Mouse (Mus musculus) kidney, adult 10 weeks (tissue): Measurements from ENCODE around the gene Uggt2. TPM values are rescaled to one million over a fixed set of nuclear protein-coding genes. Genes with fewer than 3 reads are reported as not detected.

Experiments
- polyA plus RNA-seq: library from polyadenylated mRNA; stranded (reverse); fragments of 350-450 nt; fragmentation: Illumina TruSeq; extraction: RNeasy Lipid Tissue Mini Kit (QIAGEN cat#74804); gene quantifications from one replicate; pipeline ENCODE4 v1.2.3, GENCODE M21; 2014; ENCODE audit warnings: low read depth, low replicate concordance

Uggt2 gene
- 12.0 TPM for polyA plus RNA-seq

DNA sequence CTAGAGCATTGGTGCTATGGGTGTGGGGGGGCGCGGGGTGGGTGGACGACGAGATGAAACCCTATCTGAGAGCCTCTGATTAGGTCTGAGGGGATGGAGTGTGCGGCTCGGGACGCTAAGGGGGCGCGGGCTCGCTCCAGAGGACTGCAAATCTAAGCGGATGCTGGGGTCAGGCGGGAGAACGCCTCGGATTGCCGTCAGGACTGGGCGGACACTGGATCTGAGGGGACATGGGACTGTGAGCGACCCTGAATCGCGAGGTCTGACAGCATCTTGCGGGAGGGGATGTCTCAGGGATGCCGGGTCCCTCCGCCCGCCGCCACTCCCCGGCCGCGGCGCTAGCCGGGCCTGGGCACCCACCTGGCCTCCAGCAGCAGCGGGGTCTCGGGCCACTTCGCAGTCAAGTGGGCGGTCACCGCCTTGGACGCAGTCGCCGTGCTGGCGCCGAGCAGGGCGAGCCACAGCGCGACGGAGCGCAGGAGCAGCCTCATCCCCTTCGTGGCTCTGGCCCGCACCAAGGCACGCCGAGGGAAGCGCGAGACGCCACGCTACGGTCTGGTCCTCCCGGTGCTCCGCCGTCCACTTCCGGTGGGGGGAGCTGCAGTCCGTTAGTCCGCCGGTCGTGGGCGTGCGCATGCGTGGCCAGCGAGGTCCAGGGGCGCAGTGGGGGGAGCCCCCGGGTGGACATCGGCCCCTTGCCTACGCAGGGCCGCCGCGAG lies at the start of gene Uggt2:
Gene Uggt2, minus strand, starts transcription at position 580 of the 719 bp plus-strand sequence.

DNA sequence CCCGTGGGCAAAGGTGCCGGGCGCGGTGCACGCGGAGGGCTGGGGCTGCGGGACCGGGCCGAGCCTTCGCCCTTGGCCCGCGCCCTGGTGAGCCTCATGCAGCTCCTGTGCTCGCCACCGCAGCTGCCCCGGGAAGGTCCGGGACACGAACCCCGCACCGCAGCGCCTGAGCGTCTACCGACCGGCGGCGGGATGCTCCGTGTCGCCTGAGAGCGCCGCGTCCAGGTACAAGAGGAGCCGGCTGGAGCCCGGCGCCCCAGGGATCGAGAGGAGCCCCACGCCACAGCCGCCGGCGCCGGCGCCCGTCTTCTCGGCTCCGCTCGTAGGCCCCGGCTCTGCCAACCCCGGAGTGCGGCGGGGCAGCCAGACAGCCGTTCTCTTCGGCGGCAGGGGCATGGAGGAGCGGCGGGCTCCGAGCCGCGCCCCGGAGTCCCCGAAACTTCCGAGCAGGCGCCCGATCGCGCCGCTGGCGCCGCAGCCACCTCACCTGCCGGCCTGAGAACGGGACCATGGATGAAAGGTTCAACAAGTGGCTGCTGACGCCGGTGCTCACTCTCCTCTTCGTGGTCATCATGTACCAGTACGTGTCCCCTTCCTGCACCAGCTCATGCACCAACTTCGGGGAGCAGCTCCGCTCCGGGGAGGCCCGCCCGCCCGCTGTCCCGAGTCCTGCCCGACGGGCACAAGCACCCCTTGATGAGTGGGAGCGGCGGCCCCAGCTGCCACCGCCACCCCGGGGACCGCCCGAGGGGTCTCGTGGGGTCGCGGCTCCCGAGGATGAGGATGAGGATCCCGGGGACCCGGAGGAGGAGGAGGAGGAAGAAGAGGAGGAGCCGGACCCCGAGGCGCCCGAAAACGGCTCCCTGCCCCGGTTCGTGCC lies 38.9 kb upstream of the Uggt2 start, which contains the start of gene Hs6st3:
Gene Hs6st3, plus strand, starts transcription at position 436 of the 880 bp plus-strand sequence.

DNA sequence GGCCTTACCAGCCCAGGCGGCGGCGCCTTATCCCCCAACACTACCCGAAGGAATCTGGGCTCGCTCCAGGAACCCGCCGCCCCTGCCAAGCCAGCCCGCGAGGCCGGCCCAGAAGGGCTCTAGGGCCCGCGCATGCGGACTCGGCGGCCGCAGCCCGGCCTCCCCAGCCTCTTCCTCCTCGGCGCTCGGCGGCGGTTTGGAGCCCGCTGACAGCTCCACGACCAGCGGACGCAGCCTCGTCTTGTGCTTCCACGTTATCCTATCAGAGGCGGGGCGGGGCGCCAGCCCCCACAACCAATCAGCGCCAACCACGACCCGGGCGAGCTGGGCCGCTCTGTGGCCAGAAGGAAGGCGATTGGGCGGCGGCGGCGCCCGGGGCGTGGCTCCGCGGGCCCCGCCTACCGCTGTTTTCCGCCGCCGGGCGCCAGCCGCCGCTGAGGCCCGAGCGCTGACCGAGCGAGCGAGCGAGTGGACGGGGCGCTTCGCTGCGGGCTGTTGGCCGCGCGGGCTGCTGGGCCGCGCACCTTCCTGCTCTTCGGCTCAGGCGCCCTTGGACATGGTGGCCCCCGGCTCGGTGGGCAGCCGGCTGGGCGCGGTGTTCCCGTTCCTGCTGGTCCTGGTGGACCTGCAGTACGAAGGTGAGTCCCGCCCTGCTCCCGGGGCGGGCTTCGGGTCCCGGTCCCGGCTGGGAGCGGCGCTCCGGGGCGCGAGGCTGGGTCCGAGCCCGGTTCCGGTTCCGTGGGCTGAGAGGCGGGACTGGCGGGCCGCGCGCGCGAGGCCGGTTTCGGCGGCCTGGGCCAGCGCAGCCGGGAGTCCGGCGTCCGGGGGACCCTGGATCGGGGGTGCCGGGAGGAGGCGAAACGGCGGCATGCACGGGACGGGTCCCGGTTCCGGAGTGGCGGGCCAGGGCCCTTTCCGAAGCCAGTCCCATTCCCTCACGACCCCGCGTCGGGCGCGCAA lies 161.4 kb downstream of the Uggt2 start, which contains the start of gene Dnajc3:
Gene Dnajc3, plus strand, starts transcription at position 444 of the 960 bp plus-strand sequence.

Other genes starting within 250 kb of the Uggt2 start
- gene Dzip1, start 174.0 kb downstream of the Uggt2 start, polyA plus RNA-seq, result 6.4 TPM
- 201 TPM for gene Dnajc3, start 161.5 kb downstream of the Uggt2 start, polyA plus RNA-seq
- gene Hs6st3, start 38.9 kb upstream of the Uggt2 start, polyA plus RNA-seq, result not detected